Mouse (Mus musculus) adrenal gland, postnatal 10 days (tissue): Measurements from ENCODE around the gene Iqgap2. TPM values are rescaled to one million over a fixed set of nuclear protein-coding genes. Genes with fewer than 3 reads are reported as not detected.
A peak's percentile ranks its signal among the peaks of the same experiment; 100 is the strongest.

Experiments used
- DNase-seq: peaks from one replicate; pipeline ENCODE4 v3.0.0; 2021; ENCODE audit warnings: mixed read lengths
- total RNA-seq, 2 experiments: library from RNA; stranded (reverse); gene quantifications; 2 replicates each; pipeline ENCODE4 v1.2.3; 2021

The Iqgap2 gene
- total RNA-seq, 2 experiments from 2014 or later, result 63.8 to 81.7 TPM

- peak; percentile 37 for DNase-seq
These were observed 274.0 kb downstream of the Iqgap2 start for GRCm38 (mm10) chr13:95617671-95618171.

GRCm38 (mm10) chr13:95617082-95617670 is 274.5 kb downstream of the Iqgap2 start:
- DNase-seq, result no peak

GRCm38 (mm10) chr13:95616512-95616911 is 275.2 kb downstream of the Iqgap2 start:
- DNase-seq, result no peak

GRCm38 (mm10) chr13:95614757-95615156 is 277.0 kb downstream of the Iqgap2 start:
- DNase-seq, result no peak

GRCm38 (mm10) chr13:95612243-95612642 is 279.5 kb downstream of the Iqgap2 start:
- no peak for DNase-seq

GRCm38 (mm10) chr13:95611752-95612151 is 280.0 kb downstream of the Iqgap2 start:
- no peak for DNase-seq

GRCm38 (mm10) chr13:95610786-95611562 is 280.7 kb downstream of the Iqgap2 start:
- peak; percentile 38 for DNase-seq

GRCm38 (mm10) chr13:95609088-95609420 is 282.7 kb downstream of the Iqgap2 start:
- DNase-seq, result no peak

- no peak for DNase-seq
These were observed 283.2 kb downstream of the Iqgap2 start for GRCm38 (mm10) chr13:95608416-95609087.

- peak; percentile 36 for DNase-seq
These were observed 284.7 kb downstream of the Iqgap2 start for GRCm38 (mm10) chr13:95607019-95607418.

- DNase-seq, result no peak
These were observed 287.4 kb downstream of the Iqgap2 start for GRCm38 (mm10) chr13:95604288-95604687.

- DNase-seq, result no peak
These were observed 291.8 kb downstream of the Iqgap2 start for GRCm38 (mm10) chr13:95599833-95600359.

GRCm38 (mm10) chr13:95598232-95598920 is 293.3 kb downstream of the Iqgap2 start:
- DNase-seq, result no peak

GRCm38 (mm10) chr13:95597578-95597977 is 294.1 kb downstream of the Iqgap2 start:
- DNase-seq, result no peak

GRCm38 (mm10) chr13:95596689-95597088 is 295.0 kb downstream of the Iqgap2 start:
- no peak for DNase-seq

- peak; percentile 30 for DNase-seq
These were observed 295.8 kb downstream of the Iqgap2 start for GRCm38 (mm10) chr13:95595921-95596320.

GRCm38 (mm10) chr13:95595411-95595810 is 296.3 kb downstream of the Iqgap2 start:
- peak; percentile 36 for DNase-seq

GRCm38 (mm10) chr13:95592860-95593259 is 298.9 kb downstream of the Iqgap2 start:
- no peak for DNase-seq

- no peak for DNase-seq
These were observed 300.1 kb downstream of the Iqgap2 start for GRCm38 (mm10) chr13:95591606-95592005.

- no peak for DNase-seq
These were observed 304.1 kb downstream of the Iqgap2 start for GRCm38 (mm10) chr13:95587628-95588027.

- no peak for DNase-seq
These were observed 306.8 kb downstream of the Iqgap2 start for GRCm38 (mm10) chr13:95584898-95585297.
